Mouse (Mus musculus): ENCODE measurements around the gene Plekhd1. TPM values are rescaled to one million over a fixed set of nuclear protein-coding genes. Genes with fewer than 3 reads are reported as not detected.
A peak's percentile ranks its signal among the peaks of the same experiment; 100 is the strongest.

Gene Plekhd1
- polyA plus RNA-seq, 1 experiment from 2014 or later: 1.5 TPM

DNA sequence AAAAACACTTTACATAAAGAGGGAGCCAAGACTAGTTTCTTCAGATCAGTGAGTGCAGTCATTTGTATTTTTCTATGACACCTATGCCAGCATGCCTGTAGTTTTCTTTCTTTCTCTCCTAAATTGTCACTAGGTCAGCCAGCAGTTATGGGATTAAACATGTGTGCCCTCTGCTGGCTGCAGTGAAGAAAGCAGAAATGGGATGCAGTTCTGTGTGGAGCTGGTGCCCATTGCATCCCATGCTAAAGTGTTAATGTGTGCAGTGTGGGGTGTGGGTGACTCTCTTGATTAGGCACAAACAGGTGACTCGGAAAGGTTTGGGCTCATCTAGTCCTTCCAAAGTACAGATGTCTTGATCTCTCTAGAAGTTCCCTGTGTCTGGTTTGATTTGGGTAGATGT, 11.1 kb upstream of the Plekhd1 start:
- Histone ChIP-seq H3K27me3 (ENCODE audit: insufficient read depth, poor library complexity, severe bottlenecking) (no peaks in the 10 kb centered on the region), H3K4me3 (no peak overlapping the region), H3K36me3 (peaks cover 33% of the 10 kb centered on the region), H3K4me1 (replicated peaks) (no peaks in the 10 kb centered on the region), H3K27ac (no peak overlapping the region), H3K9me3 (no peaks in the 10 kb centered on the region)
- no peak for DNase-seq (ENCODE audit: low spot score)
- WGBS: 80% methylated on average over 1 of the region's 1 CpGs

DNA sequence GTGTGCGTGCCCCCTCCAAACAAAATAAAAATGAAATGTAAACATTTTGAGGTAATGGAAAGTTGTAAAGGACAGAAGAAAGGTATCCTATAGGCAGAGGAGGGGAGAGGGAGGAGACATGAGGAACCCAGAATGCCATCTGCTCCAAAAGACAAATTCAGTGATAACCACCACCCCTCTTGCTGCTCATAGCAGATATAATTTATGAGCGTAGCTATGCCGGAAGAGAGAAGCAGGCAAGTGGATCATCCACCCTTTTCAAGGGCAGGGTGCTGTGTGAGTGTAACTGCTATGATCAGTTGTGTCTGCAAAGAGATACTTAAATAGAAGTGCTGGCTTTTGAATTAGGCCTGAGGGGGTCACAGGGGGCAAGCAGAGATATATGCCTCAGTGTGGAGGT, 8.8 kb upstream of the Plekhd1 start:
- 96% methylated on average over 3 of the region's 3 CpGs for WGBS
- Histone ChIP-seq H3K36me3 (peaks cover 14% of the 10 kb centered on the region), H3K4me3 (no peak overlapping the region), H3K27ac (no peak overlapping the region), H3K9me3 (no peaks in the 10 kb centered on the region), H3K4me1 (replicated peaks) (no peaks in the 10 kb centered on the region), H3K27me3 (ENCODE audit: insufficient read depth, poor library complexity, severe bottlenecking) (no peaks in the 10 kb centered on the region)
- DNase-seq (ENCODE audit: low spot score): no peak

DNA sequence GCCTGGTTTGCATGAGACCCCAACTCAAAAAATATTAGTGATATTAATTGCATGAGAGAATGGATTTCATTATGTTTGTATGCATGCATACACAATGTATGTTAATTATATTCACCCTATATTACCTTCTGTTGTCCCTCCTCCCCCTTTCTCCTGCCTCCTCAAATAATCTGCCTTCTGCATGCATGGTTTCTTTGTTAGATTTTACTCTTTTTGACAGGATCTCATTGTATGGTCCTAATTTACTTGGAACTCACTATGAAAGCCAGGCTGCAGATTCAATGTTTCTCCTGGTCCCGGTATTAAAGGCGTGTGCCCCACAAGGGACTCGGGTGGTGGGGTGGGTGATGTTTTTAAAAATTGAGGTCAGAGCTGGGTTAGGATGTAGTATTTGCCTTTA, 8.1 kb upstream of the Plekhd1 start:
- no peak overlapping the region for H3K4me3 ChIP-seq
- no peak overlapping the region for H3K27ac ChIP-seq
- H3K4me1 ChIP-seq (replicated peaks): no peaks in the 10 kb centered on the region
- no peak for DNase-seq (ENCODE audit: low spot score)
- H3K27me3 ChIP-seq (ENCODE audit: insufficient read depth, poor library complexity, severe bottlenecking): no peaks in the 10 kb centered on the region
- WGBS: 89% methylated on average over 3 of the region's 3 CpGs
- H3K9me3 ChIP-seq: no peaks in the 10 kb centered on the region
- H3K36me3 ChIP-seq: peaks cover 9% of the 10 kb centered on the region

DNA sequence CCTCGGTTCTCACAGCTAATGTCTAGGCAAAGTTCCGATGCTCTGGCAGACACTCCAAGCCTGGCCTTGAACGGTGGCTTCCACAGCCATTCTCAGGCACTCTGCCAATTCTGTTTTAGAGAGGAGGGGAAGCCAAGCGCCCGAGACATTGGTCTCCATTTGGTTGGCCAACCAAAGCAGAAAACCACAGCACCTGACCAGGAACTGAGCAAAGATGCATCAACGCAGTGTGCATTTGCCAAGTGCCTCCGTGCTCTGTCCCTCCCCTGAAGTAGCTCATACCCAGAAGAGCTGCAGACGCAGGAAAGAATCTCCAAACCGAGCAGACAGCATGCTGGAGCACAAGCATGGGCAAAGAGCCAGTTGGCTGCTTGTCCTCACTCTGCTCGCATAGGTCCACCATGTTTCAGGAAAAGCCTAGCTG, 4.6 kb upstream of the Plekhd1 start:
- DNase-seq (ENCODE audit: low spot score): no peak
- WGBS: 88% methylated on average over 10 of the region's 10 CpGs
- H3K4me3 ChIP-seq: no peak overlapping the region
- no peaks in the 10 kb centered on the region for H3K36me3 ChIP-seq
- no peak overlapping the region for H3K27ac ChIP-seq
- H3K27me3 ChIP-seq (ENCODE audit: insufficient read depth, poor library complexity, severe bottlenecking): peaks cover 34% of the 10 kb centered on the region
- H3K4me1 ChIP-seq (replicated peaks): peaks cover 30% of the 10 kb centered on the region
- H3K9me3 ChIP-seq: no peaks in the 10 kb centered on the region

DNA sequence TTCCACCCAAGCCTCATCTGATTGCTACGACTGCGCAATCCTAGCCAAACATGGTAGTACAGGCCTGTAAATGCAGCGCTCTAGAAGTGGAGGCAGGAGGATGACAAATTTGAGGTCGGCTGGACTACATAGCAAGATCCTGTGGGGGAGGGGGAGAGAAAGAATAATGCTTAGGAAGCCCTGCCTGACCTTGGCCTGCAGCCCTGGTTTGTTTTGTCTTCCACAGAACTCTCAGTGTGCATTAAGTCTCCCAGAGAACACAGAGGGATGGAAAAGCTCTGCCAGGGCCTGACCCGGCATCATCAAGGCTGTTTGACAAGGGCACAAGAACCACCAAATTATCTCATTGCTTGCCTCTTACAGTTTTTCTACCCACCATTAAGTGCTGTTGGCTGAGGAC, 2.7 kb upstream of the Plekhd1 start:
- H3K4me1 ChIP-seq (replicated peaks): peaks cover 39% of the 10 kb centered on the region
- no peak overlapping the region for H3K27ac ChIP-seq
- peaks cover 53% of the 10 kb centered on the region for H3K27me3 ChIP-seq (ENCODE audit: insufficient read depth, poor library complexity, severe bottlenecking)
- no peaks in the 10 kb centered on the region for H3K36me3 ChIP-seq
- no peak overlapping the region for H3K4me3 ChIP-seq
- H3K9me3 ChIP-seq: no peaks in the 10 kb centered on the region
- DNase-seq (ENCODE audit: low spot score): peak; percentile 8
- WGBS: 61% methylated on average over 5 of the region's 5 CpGs

DNA sequence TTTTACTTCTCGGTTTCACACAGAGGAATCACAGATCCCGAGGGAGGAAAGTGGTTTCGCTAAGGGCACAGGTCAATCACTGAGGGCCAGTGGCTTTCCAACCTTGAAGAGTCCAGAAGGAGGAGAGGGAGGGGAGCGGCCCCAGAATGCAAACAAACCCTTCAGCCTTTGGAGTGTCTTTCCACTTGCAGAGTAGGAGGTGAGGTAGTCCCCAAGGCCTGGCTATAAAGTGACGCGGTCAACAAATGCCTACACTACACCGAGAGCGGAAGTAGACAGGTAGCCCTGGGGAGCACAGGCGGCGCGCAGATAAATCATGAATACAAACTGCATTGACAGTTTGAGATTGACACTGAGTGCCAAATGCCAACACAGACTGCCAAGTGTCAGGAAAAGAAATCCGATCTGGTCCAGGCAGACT, 710 bp upstream of the Plekhd1 start:
- peaks cover 42% of the 10 kb centered on the region for H3K4me1 ChIP-seq (replicated peaks)
- WGBS: 12% methylated on average over 12 of the region's 12 CpGs
- peak overlapping the region; percentile 51 for H3K4me3 ChIP-seq
- no peaks in the 10 kb centered on the region for H3K9me3 ChIP-seq
- peaks cover 64% of the 10 kb centered on the region for H3K27me3 ChIP-seq (ENCODE audit: insufficient read depth, poor library complexity, severe bottlenecking)
- H3K27ac ChIP-seq: no peak overlapping the region
- no peaks in the 10 kb centered on the region for H3K36me3 ChIP-seq
- peak; percentile 13 for DNase-seq (ENCODE audit: low spot score)

DNA sequence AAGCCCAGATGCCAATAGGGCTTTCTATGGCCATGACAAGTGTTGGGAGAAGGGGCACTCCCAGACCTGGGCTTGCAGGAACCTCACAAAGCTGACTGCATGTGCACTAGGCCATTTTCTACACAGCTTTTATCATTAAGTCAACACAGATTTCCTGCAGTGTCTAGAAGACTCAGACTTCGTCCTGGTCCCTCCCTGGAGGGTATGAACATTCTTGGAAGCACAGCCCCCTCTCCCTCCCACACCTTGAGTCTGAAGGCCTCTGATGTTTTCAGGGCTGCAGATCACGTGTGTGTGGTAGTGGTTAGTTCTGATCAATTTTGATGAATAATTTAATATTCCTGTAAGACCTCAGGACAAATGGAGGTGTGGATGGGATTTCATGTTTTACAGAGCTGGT, 1.3 kb downstream of the Plekhd1 start:
- Histone ChIP-seq H3K36me3 (no peaks in the 10 kb centered on the region), H3K9me3 (no peaks in the 10 kb centered on the region), H3K4me1 (replicated peaks) (peaks cover 42% of the 10 kb centered on the region), H3K4me3 (no peak overlapping the region), H3K27me3 (ENCODE audit: insufficient read depth, poor library complexity, severe bottlenecking) (peaks cover 70% of the 10 kb centered on the region), H3K27ac (no peak overlapping the region)
- no peak for DNase-seq (ENCODE audit: low spot score)
- 53% methylated on average over 2 of the region's 2 CpGs for WGBS

DNA sequence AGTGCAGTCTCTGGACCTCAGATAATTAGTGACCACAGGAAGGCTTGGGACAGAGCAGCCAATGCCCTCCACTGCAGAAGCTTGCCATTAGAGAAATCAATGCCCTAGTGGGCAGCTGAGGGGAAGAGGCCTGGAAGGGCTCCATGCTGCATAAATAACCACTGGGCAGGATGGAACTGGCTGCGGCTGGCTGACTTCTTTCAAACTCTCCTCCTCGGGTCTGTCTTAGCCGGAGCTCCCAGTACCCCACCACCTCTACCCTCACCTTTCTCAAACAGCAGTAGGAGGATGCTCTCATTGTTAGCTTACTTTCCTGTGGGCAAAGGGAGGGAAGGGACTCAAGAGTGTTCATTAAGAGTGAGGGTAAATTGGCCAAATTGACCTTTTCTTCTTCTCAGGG, 2.6 kb downstream of the Plekhd1 start:
- no peak overlapping the region for H3K4me3 ChIP-seq
- H3K36me3 ChIP-seq: no peaks in the 10 kb centered on the region
- H3K27me3 ChIP-seq (ENCODE audit: insufficient read depth, poor library complexity, severe bottlenecking): peaks cover 64% of the 10 kb centered on the region
- peaks cover 36% of the 10 kb centered on the region for H3K4me1 ChIP-seq (replicated peaks)
- WGBS: 71% methylated on average over 3 of the region's 3 CpGs
- DNase-seq (ENCODE audit: low spot score): no peak
- no peaks in the 10 kb centered on the region for H3K9me3 ChIP-seq
- no peak overlapping the region for H3K27ac ChIP-seq

DNA sequence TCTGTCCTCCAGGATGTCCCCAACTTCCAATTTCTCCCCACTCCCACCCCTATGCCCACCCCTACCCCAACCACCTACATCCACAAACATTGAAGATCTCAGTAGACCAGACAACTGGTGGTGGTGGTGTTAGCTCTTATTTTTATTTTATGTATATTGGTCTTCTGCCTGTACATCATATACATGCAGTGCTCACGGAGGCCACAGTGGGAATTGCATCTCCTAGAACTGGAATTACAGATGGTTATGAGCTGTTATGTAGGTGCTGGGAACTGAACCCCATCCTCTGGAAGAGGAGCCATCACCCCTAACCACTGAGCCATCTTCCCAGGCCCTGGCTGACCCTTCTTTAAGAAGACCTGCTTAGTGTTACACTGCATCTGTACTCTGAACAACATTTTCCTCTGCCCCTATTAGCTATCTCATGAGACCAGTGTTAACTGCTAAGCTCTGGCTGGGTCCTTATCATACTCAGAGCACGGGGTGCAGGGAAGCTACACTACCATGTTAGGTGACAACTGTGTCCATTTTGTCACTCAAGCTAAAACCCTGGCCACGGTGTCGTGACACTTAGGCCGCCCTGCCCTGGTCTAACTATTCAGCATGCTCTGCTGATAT, 6.2 kb downstream of the Plekhd1 start:
- Histone ChIP-seq H3K4me3 (no peak overlapping the region), H3K36me3 (no peaks in the 10 kb centered on the region), H3K4me1 (replicated peaks) (peaks cover 4% of the 10 kb centered on the region; the same call in 1 of the 2 replicates), H3K9me3 (no peaks in the 10 kb centered on the region), H3K27me3 (ENCODE audit: insufficient read depth, poor library complexity, severe bottlenecking) (peaks cover 28% of the 10 kb centered on the region), H3K27ac (no peak overlapping the region)
- WGBS: 87% methylated on average over 5 of the region's 5 CpGs
- DNase-seq (ENCODE audit: low spot score): no peak

DNA sequence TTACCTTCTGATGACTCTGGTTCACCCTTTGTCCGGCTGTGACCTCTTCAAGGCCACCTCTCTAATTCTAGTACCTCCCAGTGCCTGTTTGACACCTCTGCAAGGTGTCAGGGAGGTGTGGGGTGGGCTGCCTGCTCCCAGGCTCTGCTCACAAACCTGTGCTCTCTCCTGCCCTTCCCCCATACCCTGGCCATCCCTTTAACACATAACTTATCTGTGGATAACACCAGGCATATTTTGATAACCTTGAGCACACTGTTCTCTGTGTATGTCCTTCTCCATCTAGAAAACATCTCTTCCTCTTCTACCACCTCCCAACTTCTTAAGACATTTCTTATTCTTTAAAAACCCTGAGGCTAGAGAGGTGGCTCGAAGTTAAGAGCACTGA, 6.7 kb downstream of the Plekhd1 start:
- WGBS: 79% methylated on average over 2 of the region's 2 CpGs

DNA sequence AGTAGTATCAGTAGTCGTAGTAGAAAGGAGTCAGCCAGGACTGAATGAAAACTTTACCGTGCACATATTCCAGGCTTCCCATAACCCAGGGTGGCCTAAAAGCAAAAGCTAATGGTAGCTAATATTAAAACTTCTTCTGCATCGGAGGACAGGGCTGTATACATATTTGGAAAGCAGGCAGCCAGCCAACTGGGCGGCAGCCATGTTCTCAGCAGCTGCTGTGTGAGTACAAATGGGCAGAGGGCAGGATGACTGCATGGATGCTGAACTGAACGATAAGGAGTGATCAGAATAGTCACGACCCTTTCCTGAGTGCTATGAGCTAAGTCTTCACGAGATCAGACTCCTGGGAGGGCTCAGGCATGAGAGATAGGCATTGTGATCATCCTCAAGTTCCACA, 8.9 kb downstream of the Plekhd1 start:
- Histone ChIP-seq H3K27ac (no peak overlapping the region), H3K9me3 (no peaks in the 10 kb centered on the region), H3K4me1 (replicated peaks) (peaks cover 7% of the 10 kb centered on the region), H3K4me3 (no peak overlapping the region), H3K36me3 (no peaks in the 10 kb centered on the region), H3K27me3 (ENCODE audit: insufficient read depth, poor library complexity, severe bottlenecking) (peaks cover 7% of the 10 kb centered on the region; the same call in 1 of the 2 replicates)
- WGBS: 83% methylated on average over 7 of the region's 7 CpGs
- DNase-seq (ENCODE audit: low spot score): no peak

More for the DNA sequence above, 6.7 kb downstream of the Plekhd1 start:
- Histone ChIP-seq H3K4me1 (replicated peaks) (0 out of 2 replicates have a peak, but pooled peaks cover 4% of the 10 kb centered on the region), H3K27me3 (ENCODE audit: insufficient read depth, poor library complexity, severe bottlenecking) (peaks cover 22% of the 10 kb centered on the region), H3K4me3 (no peak overlapping the region), H3K27ac (no peak overlapping the region), H3K36me3 (no peaks in the 10 kb centered on the region), H3K9me3 (no peaks in the 10 kb centered on the region)
- DNase-seq (ENCODE audit: low spot score): no peak

DNA sequence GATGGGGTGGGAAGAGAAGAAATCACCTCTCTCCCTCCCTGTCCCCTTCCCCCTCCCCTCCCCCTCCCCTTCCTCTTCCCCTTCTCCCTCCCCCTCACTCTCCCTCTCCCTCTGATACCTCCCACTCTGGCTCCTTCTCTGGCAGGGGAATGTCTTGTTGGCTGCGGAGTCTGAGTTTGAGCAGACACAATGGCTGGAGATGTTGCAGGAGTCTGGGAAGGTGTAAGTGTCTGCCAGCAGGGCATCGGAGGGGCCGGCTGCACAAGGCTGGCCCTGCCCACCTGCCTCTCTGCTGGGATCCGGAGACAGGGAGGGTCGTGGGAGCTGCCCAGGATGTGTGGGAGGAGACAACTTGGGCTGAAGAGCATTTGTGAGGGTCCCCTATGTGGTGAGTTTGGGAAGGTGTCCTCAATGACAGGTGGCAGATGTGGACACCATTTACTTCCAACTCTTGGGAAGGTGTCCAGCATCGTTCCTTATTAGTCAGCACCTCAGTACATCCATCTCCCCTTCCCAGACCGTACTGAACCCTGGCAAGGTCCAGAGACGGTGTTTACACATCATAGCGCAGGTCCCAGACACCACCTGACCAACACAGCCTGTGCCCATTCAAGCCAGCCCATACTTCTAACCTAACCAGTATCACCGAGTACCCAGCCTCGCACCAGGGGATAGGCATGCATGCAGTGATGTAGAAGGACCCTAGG, 14.0 kb downstream of the Plekhd1 start:
- no peak for DNase-seq (ENCODE audit: low spot score)
- WGBS: 61% methylated on average over 11 of the region's 11 CpGs
- Histone ChIP-seq H3K27ac (no peak overlapping the region), H3K9me3 (no peaks in the 10 kb centered on the region), H3K36me3 (no peaks in the 10 kb centered on the region), H3K27me3 (ENCODE audit: insufficient read depth, poor library complexity, severe bottlenecking) (no peaks in the 10 kb centered on the region), H3K4me1 (replicated peaks) (peaks cover 15% of the 10 kb centered on the region), H3K4me3 (no peak overlapping the region)

DNA sequence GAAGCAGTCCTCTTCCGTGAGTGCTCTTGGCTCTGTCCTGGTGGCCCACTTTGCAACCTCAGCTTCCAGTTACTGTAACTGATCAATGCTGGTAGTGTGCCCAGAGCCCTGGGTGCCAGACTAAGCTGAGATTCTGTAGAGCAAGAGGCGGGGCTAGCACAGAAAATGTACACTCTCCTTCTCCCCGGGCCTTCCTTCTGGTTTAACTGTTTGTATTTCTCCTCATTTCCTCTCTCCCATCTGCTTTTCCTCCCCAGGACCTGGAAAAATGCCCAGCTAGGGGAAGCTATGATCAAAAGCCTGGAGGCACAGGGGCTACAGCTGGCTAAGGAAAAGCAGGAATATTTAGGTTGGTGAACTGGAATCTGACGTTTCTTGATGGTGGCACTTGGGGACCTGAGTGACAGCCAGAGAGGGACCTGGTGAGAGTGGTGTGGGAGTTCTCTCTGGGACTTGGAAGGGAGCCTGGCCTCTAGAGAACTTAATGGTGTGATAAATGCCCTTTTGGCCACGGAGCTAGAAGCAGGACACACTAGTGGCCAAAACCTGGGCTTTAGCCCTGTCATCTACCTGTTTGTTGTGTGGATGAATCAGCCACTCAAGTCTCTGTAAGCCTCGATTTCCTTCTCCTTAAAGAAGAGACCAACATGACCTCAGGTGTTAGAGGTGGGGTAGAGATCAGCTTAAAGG, 14.7 kb downstream of the Plekhd1 start:
- no peak for DNase-seq (ENCODE audit: low spot score)
- no peak overlapping the region for H3K27ac ChIP-seq
- no peaks in the 10 kb centered on the region for H3K27me3 ChIP-seq (ENCODE audit: insufficient read depth, poor library complexity, severe bottlenecking)
- H3K4me1 ChIP-seq (replicated peaks): peaks cover 15% of the 10 kb centered on the region
- H3K9me3 ChIP-seq: no peaks in the 10 kb centered on the region
- H3K36me3 ChIP-seq: no peaks in the 10 kb centered on the region
- no peak overlapping the region for H3K4me3 ChIP-seq
- WGBS: 77% methylated on average over 6 of the region's 6 CpGs

Measured in hindbrain, embryonic 10.5 days (tissue).